28 mouse cellular contexts compared by ENCODE assay signal in genomic region chr6:142799704-142800374, GRCm38 (mm10). TPM values are rescaled to one million over a fixed set of nuclear protein-coding genes. Genes with fewer than 3 reads are reported as not detected.
A peak's percentile ranks its signal among the peaks of the same experiment; 100 is the strongest.
DNase-seq lines count a peak whose midpoint lies in the region; ATAC-seq lines count a peak whose summit lies in the region.
"Had no signal": no experiment of that assay in that cellular context is flagged by ENCODE, and none has a peak within 500 bp of the region (broad histone marks: within the 10 kb centered on the region; RNA-seq: fewer than 3 reads in every experiment).

No protein-coding gene starts in this region.

- H3K4me1 ChIP-seq in liver, embryonic 12.5 days: peaks cover 35% of the 10 kb centered on the region
- 0 out of 2 replicates have a peak, but pooled peaks cover 4% of the 10 kb centered on the region for H3K4me1 ChIP-seq in liver, embryonic 11.5 days (replicated peaks; ENCODE audit: control insufficient read depth, insufficient read depth, low read length)
- peaks cover 6% of the 10 kb centered on the region for H3K4me1 ChIP-seq in liver, embryonic 15.5 days (replicated peaks)

- peak; percentile 55; the same call in 1 of the 2 replicates for ATAC-seq in liver, embryonic 12.5 days
- no peak; the same call in 1 of the 2 replicates for ATAC-seq in liver, embryonic 11.5 days (replicated peaks; ENCODE audit: low FRiP score)
- ATAC-seq in granulocyte monocyte progenitor cell, adult 5-6 weeks (replicated peaks; ENCODE audit: poor library complexity, severe bottlenecking): peak; percentile 68
- peak; percentile 42; the same call in 1 of the 2 replicates for ATAC-seq in liver, embryonic 15.5 days (ENCODE audit: insufficient read depth)
- ATAC-seq: hindbrain, embryonic 16.5 days had no signal

- no peak overlapping the region for H3K9ac ChIP-seq in liver, embryonic 12.5 days
- no peak overlapping the region for H3K9ac ChIP-seq in liver, embryonic 11.5 days (ENCODE audit: low read depth, low read length)
- no peak overlapping the region for H3K9ac ChIP-seq in liver, embryonic 15.5 days
- H3K9ac ChIP-seq: limb, embryonic 13.5 days; lung, embryonic 15.5 days; neural tube, embryonic 15.5 days had no signal

- no peaks in the 10 kb centered on the region for H3K27me3 ChIP-seq in liver, embryonic 12.5 days (replicated peaks)
- H3K27me3 ChIP-seq in liver, embryonic 11.5 days (replicated peaks; ENCODE audit: control insufficient read depth, insufficient read depth, low read length): no peaks in the 10 kb centered on the region
- 0 out of 2 replicates have a peak, but pooled peaks cover 6% of the 10 kb centered on the region for H3K27me3 ChIP-seq in liver, embryonic 15.5 days
- H3K27me3 ChIP-seq: limb, embryonic 13.5 days; lung, embryonic 15.5 days; neural tube, embryonic 15.5 days had no signal

- DNase-seq in liver, embryonic 11.5 days (ENCODE audit: low spot score): no peak
- no peak for DNase-seq in thymus, postnatal 0 days (ENCODE audit: low spot score)
- DNase-seq in right cerebral cortex, postnatal 4 days: no peak
- DNase-seq in lung, adult 18-20 months: no peak
- DNase-seq: adrenal gland, postnatal 14 days; cerebellum, adult 2 months; cerebellum, postnatal 36 days; gastrocnemius, postnatal 36 days; kidney, adult 2 months; layer of hippocampus, adult 9-11 months; lung, postnatal 4 days; thymus, postnatal 14 days had no signal

- no peak overlapping the region for H3K27ac ChIP-seq in liver, embryonic 12.5 days
- no peak overlapping the region for H3K27ac ChIP-seq in liver, embryonic 11.5 days (ENCODE audit: low read depth, low read length)
- no peak overlapping the region for H3K27ac ChIP-seq in liver, embryonic 15.5 days (replicated peaks)
- H3K27ac ChIP-seq: heart, embryonic 10.5 days; kidney, postnatal 0 days; limb, embryonic 13.5 days; lung, embryonic 15.5 days; midbrain, embryonic 10.5 days; neural tube, embryonic 15.5 days had no signal

- 40% methylated on average over 7 of the region's 7 CpGs for WGBS in liver, embryonic 12.5 days (ENCODE audit: insufficient replicate concordance)
- WGBS in liver, embryonic 11.5 days: 63% methylated on average over 7 of the region's 7 CpGs
- WGBS in liver, embryonic 15.5 days (ENCODE audit: insufficient replicate concordance): 47% methylated on average over 7 of the region's 7 CpGs

- no peak overlapping the region for H3K4me3 ChIP-seq in liver, embryonic 12.5 days
- no peak overlapping the region for H3K4me3 ChIP-seq in liver, embryonic 11.5 days (ENCODE audit: low read depth, low read length)
- H3K4me3 ChIP-seq in liver, embryonic 15.5 days (replicated peaks): no peak overlapping the region
- H3K4me3 ChIP-seq: heart, embryonic 10.5 days; limb, embryonic 13.5 days; lung, embryonic 15.5 days; midbrain, embryonic 10.5 days; neural tube, embryonic 15.5 days had no signal

- no peaks in the 10 kb centered on the region for H3K9me3 ChIP-seq in liver, embryonic 12.5 days (replicated peaks)
- H3K9me3 ChIP-seq in liver, embryonic 11.5 days (ENCODE audit: control insufficient read depth, low read length): no peaks in the 10 kb centered on the region
- H3K9me3 ChIP-seq in liver, embryonic 15.5 days (replicated peaks): no peaks in the 10 kb centered on the region
- H3K9me3 ChIP-seq: heart, embryonic 10.5 days; limb, embryonic 13.5 days; lung, embryonic 15.5 days; midbrain, embryonic 10.5 days; neural tube, embryonic 15.5 days had no signal

- no peaks in the 10 kb centered on the region for H3K36me3 ChIP-seq in liver, embryonic 12.5 days
- H3K36me3 ChIP-seq in liver, embryonic 11.5 days (ENCODE audit: control insufficient read depth, insufficient read depth, low read length): no peaks in the 10 kb centered on the region
- H3K36me3 ChIP-seq in liver, embryonic 15.5 days (replicated peaks): no peaks in the 10 kb centered on the region
- H3K36me3 ChIP-seq: heart, embryonic 10.5 days; limb, embryonic 13.5 days; lung, embryonic 15.5 days; midbrain, embryonic 10.5 days; neural tube, embryonic 15.5 days had no signal

- no peak overlapping the region for H3K4me2 ChIP-seq in liver, embryonic 12.5 days
- no peak overlapping the region for H3K4me2 ChIP-seq in liver, embryonic 11.5 days
- H3K4me2 ChIP-seq in liver, embryonic 15.5 days: no peak overlapping the region
- H3K4me2 ChIP-seq: limb, embryonic 13.5 days; lung, embryonic 15.5 days; neural tube, embryonic 15.5 days had no signal

RNA-seq across cellular contexts. Expression of gene Sult6b2, which starts 4.5 kb away (rescaled TPM):
- 0.06 TPM in 1 of 2 replicates, not detected in the other for polyA plus RNA-seq in liver, embryonic 12.5 days (2016; fragmentation: Nextera tagmentation; extraction: Ambion mirVana)
- 0.07 TPM in 1 of 2 replicates, not detected in the other for polyA plus RNA-seq in liver, embryonic 11.5 days (2014; fragmentation: Nextera tagmentation; extraction: Ambion mirVana)
- total RNA-seq in granulocyte monocyte progenitor cell, adult 5-6 weeks (2014; fragmentation: Nextera tagmentation): not detected in 2 replicates
- total RNA-seq in granulocyte monocyte progenitor cell, adult 5-6 weeks (2017): not detected in 2 replicates
- 0.03 TPM in 1 of 2 replicates, not detected in the other for polyA plus RNA-seq in liver, embryonic 15.5 days (2015; fragmentation: Nextera tagmentation; extraction: Ambion mirVana)
- 0.14 TPM in 1 of 2 replicates, not detected in the other for polyA plus RNA-seq in thymus, postnatal 0 days (2015; fragmentation: Nextera tagmentation; extraction: Ambion mirVana)
- total RNA-seq: adrenal gland, postnatal 14 days; gastrocnemius, postnatal 36 days; hematopoietic stem cell, adult 5-6 weeks; left cerebral cortex, adult 18-20 months; midbrain, postnatal 0 days had no signal
- polyA plus RNA-seq: embryonic facial prominence, embryonic 14.5 days; heart, embryonic 10.5 days; heart, postnatal 0 days; kidney, adult 2 months; kidney, postnatal 0 days; large intestine, adult 2 months; limb, embryonic 13.5 days; lung, embryonic 15.5 days; midbrain, embryonic 10.5 days had no signal

RNA-seq across cellular contexts. Expression of gene Cmas, which starts 43.4 kb away (rescaled TPM):
- polyA plus RNA-seq in liver, embryonic 12.5 days (2016; fragmentation: Nextera tagmentation; extraction: Ambion mirVana): 157 and 159 TPM in 2 replicates
- 93.0 and 102 TPM in 2 replicates for polyA plus RNA-seq in liver, embryonic 11.5 days (2014; fragmentation: Nextera tagmentation; extraction: Ambion mirVana)
- total RNA-seq in granulocyte monocyte progenitor cell, adult 5-6 weeks (2014; fragmentation: Nextera tagmentation): 61.7 and 65.1 TPM in 2 replicates
- 68.3 and 87.5 TPM in 2 replicates for total RNA-seq in granulocyte monocyte progenitor cell, adult 5-6 weeks (2017)
- 170 and 172 TPM in 2 replicates for polyA plus RNA-seq in liver, embryonic 15.5 days (2015; fragmentation: Nextera tagmentation; extraction: Ambion mirVana)
- polyA plus RNA-seq in thymus, postnatal 0 days (2015; fragmentation: Nextera tagmentation; extraction: Ambion mirVana): 84.6 and 94.4 TPM in 2 replicates
